Mouse (Mus musculus): ENCODE data around the gene 2310061I04Rik.

The 2310061I04Rik gene

DNA sequence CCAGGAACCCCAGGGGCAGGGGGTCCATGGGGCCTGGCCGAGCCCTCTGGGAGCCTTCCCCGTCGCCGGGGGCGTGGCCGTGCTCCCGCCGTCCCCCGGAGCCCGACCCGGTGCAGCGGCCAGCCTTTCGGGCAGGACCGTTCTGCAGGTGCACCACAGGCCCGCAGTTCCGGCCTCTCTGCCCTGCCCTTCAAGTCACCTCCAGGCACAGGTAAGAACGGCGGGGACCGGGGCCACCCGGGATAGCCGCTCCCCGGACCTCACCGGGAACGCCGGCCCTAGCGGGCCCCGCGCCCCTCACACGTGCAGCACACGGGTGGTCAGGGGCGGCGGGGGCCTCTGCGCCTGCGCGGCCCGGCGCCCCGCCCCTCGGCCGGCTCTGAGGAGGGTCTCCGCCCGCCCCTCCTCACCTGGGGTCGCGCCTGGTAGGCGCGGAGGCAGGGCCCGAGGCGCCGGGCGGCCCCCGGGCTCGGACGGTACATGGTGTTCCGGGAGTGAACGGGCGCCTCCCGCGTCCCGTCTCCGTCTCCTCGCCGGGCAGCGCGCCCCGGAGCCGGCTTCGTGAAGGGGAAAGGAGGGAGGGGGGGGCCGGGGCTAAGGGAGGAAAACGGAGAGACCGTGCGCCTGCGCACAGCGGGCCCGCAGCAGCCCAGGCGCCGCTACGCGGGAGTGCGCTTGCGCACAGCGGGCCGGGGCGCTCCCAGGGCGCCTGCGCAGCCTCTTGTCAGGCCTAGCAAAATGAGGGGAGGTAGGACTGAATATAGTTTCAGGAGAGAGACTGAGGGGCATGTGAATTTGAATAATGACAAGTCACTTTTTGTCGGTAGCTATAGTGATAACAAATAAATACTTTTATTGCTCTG is at the start of gene 2310061I04Rik:
Gene 2310061I04Rik (minus strand): TSS at position 651 of the 863 bp plus-strand sequence.
- in situ Hi-C loops (cut with MboI; ENCODE audit: unreplicated experiment in 2 of 2), result no loop called here

DNA sequence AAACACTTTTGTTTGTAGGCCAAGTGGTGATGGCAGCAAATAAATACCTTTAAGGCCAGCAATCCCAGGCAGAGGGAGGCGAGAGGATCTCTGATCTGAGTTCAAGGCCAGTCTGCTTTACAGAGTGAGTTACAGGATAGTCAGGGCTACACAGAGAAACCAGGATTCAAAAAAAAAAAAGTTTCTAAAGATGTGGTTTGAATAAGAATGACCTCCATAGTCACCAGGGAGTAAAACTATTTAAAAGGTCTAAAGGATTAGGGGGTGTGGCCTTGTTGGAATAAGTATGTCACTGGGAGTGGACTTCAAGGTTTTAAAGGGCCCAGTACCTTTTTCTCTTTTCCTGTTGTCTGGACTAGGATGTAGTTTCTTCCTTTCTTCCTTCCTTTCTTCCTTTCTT is 42.7 kb upstream of the 2310061I04Rik start:
- in situ Hi-C loops (cut with MboI; ENCODE audit: unreplicated experiment in 2 of 2), result loop anchor here (5.0 to 10.0 kb wide), 6 partner anchors 52 to 845 kb away; partner anchors contain the start of genes H2-T3 (in 2 of the 2), Gm6034 (in 1 of the 2) and H2-T22 (in 1 of the 2)

DNA sequence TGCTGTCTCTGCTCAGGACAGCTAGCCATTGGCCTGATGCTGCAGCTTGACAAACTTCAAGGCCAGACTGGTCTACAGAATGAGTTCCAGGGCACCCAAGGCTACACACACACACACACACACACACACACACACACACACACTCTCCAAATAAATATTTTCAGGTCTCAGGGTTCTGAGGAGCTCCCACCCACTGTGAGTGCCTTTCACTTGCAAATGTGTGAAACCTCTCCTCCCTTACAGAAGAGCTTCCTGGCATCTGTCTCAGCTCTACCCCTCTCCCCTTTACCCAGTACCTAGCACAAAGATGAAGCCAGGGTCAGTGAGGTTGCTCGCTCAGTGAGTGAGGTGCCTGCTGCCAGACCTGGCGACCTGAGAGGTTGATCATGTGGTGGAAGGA is 41.9 kb upstream of the 2310061I04Rik start:
- in situ Hi-C loops (cut with MboI; ENCODE audit: unreplicated experiment in 2 of 2), result loop anchor here (5.0 to 10.0 kb wide), 6 partner anchors 53 to 846 kb away; partner anchors contain the start of genes H2-T3 (in 2 of the 2), Gm6034 (in 1 of the 2) and H2-T22 (in 1 of the 2)

DNA sequence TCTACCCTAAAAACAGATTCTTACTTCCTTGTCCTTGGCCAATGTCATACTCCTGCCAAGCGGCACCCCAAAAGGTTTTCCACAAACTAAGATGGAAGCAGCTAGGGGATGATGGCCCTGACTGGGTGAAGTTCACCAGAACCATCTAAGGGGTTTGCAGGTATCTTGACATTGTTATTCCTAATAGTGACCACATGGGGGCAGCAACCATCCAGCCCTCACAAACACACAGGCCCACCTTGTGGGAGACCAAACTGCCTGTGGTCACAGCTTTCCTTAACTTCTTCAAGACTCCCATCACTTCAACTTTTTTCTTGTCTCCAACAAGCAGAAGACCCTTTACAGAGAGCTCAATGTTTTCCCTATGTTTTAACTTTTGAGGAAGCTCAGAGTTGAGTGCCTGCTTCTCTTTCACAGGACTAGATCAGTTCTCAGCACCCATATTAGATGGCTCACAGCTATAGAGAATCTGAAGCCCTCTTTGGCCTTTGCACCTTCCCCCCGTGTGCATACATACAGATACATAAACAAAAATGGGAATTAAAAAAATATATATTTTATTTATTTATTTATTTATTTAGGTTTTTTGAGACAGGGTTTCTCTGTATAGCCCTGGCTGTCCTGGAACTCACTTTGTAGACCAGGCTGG is 40.6 kb upstream of the 2310061I04Rik start:
- in situ Hi-C loops (cut with MboI; ENCODE audit: unreplicated experiment in 2 of 2), result loop anchor here (5.0 to 10.0 kb wide), 6 partner anchors 54 to 847 kb away; partner anchors contain the start of genes H2-T3 (in 2 of the 2), Gm6034 (in 1 of the 2) and H2-T22 (in 1 of the 2)

DNA sequence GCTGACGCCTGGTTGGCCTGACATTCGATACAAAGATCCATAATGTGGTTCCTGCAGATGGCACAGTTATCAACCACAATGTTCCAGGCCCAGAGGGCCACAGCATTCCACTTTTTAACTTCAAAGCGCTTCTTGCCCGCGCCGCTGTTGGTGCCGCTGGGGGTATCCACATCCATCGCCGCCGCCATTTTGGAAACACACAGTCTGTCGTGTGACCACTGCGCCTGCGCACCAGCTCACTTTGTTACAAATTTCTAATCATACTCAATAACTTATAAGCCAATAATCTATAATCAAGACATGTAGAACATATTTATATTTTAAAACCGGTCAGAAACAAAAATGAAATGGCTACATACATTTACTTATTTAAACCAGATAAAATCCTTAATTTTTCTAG is 38.5 kb upstream of the 2310061I04Rik start:
- in situ Hi-C loops (cut with MboI; ENCODE audit: unreplicated experiment in 2 of 2), result loop anchor here (5.0 to 10.0 kb wide), 6 partner anchors 57 to 849 kb away; partner anchors contain the start of genes H2-T3 (in 2 of the 2), Gm6034 (in 1 of the 2) and H2-T22 (in 1 of the 2)

DNA sequence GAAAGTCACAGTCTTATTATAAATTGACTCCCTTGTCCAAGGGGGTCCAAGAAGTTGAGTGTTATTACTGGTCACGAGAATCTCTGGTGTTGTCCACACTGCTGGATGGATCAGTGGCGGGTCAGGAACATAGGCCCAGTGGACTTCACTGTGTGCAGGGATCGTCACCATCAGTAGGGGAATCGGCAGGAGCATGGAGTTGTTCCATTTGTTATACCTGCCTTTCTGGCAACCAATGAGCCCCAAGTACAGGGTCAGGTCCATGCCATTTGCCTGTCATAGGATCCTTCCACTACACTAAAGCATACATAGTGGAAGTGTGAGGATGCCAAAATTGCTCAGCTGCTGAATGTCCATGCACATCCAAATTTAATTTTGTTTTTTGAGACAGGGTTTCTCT is 35.4 kb upstream of the 2310061I04Rik start:
- in situ Hi-C loops (cut with MboI; ENCODE audit: unreplicated experiment in 2 of 2), result loop anchor here (10.0 kb wide), 5 partner anchors 112 to 852 kb away; partner anchors contain the start of genes H2-T3 (in 2 of the 2), Gm6034 (in 1 of the 2) and H2-T22 (in 1 of the 2)

DNA sequence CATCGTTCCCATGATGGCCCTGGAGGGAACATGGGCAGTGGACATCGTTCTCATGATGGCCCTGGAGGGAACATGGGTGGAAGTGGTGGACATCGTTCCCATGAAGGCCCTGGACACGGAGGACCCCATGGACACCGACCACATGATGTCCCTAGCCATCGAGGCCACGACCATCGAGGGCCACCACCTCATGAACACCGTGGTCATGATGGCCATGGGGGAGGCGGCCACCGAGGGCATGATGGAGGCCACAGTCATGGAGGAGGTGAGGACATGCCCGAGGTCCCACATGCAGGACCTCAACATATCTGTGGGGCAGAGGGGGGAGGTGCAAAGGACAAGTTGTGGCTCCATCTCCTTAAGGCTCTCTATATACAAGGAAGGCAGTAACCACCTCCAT is 33.4 kb upstream of the 2310061I04Rik start:
- in situ Hi-C loops (cut with MboI; ENCODE audit: unreplicated experiment in 2 of 2), result loop anchor here (10.0 kb wide), 5 partner anchors 114 to 854 kb away; partner anchors contain the start of genes H2-T3 (in 2 of the 2), Gm6034 (in 1 of the 2) and H2-T22 (in 1 of the 2)

DNA sequence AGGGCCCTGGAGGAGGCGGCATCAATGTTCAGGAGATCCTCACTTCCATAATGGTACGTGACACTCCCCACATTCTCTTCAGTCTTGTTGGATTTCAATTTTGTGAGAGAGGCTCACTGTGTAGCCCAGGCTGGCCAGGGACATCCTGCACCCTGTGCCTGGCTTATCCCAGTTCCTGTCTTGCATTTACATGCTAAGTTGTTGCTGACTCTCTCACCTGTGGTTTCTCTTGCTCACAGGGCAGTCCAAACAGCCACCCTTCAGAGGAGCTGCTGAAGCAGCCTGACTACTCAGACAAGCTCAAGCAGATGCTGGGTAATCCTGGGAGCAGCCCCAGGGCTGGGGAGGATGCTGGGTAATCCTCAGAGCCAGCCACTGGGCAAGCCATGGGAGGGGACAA is 32.3 kb upstream of the 2310061I04Rik start:
- in situ Hi-C loops (cut with MboI; ENCODE audit: unreplicated experiment in 2 of 2), result no loop called here

DNA sequence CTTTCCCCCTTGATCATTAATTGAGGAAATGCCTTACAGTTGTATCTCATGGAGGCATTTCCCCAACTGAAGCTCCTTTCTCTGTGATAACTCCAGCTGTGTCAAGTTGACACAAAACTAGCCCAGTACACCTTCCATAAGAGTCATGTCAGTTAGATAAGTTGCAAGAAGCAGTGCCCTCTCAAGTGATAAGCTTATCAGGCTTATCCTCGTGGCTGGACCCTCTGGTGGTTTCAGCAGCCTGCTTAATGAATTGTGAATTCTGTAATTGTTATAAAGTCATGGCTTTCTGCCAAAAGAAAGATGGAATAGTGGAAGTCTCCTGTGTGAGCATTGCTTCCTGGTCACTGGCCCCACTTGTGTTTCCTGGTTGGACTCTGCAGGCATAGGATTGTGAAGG is 30.2 kb upstream of the 2310061I04Rik start:
- in situ Hi-C loops (cut with MboI; ENCODE audit: unreplicated experiment in 2 of 2), result no loop called here

DNA sequence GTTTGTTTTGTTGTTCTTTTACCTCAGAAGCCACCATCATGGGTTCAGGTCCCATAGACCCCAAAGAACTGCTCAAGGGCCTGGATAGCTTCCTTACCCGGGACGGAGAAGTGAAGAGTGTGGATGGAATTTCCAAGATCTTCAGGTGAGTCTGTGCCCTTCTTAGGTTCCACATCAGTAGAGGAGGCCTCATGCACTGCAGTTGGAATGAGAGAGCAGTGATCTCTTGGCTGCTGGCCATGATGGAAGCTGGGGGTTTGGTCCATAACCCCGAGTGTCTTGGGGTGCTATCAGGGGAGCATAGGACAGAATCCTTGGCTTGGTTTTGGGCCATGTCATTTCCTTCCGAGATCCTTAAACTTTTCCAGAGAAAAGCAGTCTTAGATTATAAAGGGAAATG is 26.1 kb upstream of the 2310061I04Rik start:
- in situ Hi-C loops (cut with MboI; ENCODE audit: unreplicated experiment in 2 of 2), result loop anchor here in 1 of 2 experiments (25.0 kb wide), 1 partner anchor 411 kb away; the partner anchor contains the start of genes Cchcr1, Pou5f1 and Tcf19

DNA sequence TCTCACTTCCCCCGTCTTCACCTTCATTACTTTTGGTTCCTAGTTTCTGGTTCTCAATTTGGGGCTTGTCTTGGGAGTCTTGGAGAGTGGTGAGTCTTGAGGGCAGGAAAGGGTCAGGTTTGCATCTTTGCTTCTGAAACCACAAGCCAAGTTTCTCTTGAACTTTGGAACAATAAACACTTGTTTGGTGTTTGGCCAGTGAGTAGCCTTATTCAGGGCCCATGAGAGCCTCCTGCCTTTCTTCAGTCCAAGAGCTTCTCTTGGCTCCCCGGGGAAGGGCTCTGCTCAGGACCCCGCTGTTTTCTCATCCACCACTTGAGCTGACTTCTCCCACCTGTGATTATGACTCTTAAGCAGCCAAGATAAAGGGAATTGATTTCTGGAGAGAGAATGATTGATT is 25.3 kb upstream of the 2310061I04Rik start:
- in situ Hi-C loops (cut with MboI; ENCODE audit: unreplicated experiment in 2 of 2), result loop anchor here in 1 of 2 experiments (25.0 kb wide), 1 partner anchor 410 kb away; the partner anchor contains the start of genes Cchcr1, Pou5f1 and Tcf19

DNA sequence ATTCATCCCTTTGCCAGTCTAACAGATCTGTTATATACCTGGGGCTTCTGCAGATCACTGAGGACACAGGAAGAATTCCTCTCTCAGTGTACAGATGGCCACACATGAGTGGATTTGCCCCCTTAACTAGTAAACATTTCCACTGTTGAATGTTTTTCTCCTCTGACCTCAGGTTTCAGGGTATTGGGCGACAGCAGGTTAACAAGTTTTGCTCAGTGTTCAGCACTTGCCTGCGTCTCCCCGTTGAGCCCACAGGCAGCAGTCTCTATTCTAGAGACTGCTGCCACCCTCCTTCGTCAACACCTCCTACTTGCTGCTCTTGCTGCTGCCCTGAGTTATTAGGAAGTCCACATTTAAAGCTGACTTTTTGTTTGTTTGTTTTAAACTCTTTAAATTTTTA is 24.5 kb upstream of the 2310061I04Rik start:
- in situ Hi-C loops (cut with MboI; ENCODE audit: unreplicated experiment in 2 of 2), result loop anchor here in 1 of 2 experiments (25.0 kb wide), 1 partner anchor 409 kb away; the partner anchor contains the start of genes Cchcr1, Pou5f1 and Tcf19

DNA sequence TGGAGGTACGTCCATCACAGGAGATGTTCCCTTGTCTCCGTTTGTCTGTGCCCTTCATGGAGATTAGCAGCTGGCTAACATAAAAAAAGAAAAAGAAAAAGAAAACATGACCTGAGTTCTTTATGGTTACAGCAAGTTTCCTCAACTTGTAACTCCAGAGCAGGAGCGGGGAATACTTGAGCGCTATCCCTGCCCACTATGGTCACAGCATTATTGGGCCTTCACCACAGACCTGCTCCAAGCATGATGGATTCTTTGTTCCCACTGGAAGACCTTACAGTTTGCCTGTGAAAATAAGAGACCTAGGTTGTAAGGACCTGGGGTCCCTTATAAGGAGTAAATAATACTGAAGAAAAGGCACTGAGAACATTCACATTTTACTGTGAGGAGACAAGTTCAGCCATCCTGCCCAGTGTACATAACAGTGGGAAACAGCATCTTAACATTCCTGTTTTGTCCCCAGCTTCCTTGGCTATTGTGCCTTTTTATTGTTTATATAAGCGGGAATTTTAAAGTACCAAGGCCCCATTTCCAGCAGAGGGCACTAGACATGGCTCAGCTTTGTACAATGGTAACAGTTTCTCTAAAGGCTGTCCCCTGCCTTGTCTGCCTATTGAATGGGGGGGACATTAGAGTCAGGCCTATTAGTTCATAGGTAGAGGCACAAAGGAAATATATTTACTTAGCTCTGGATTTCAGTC is 23.8 kb upstream of the 2310061I04Rik start:
- in situ Hi-C loops (cut with MboI; ENCODE audit: unreplicated experiment in 2 of 2), result loop anchor here in 1 of 2 experiments (25.0 kb wide), 1 partner anchor 409 kb away; the partner anchor contains the start of genes Cchcr1, Pou5f1 and Tcf19

DNA sequence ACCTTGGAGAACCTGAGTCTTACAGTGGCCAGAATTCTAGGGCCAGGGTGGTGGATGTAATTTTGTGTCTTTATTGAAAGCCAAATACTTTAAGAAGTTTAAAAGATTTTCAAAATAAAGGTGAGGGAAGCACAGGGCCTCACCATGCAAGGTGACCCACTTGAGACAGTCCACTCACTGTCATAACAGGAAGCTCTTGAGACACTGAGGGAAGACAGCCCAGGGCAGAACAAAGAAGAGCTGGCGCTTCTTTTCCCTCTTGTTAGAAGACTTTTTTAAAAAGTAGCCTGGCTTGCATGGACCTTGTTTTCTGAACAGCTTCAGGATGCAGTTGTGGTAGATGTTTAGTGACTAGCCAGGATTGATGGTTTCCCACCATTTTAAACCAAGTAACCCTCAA is 23.2 kb upstream of the 2310061I04Rik start:
- in situ Hi-C loops (cut with MboI; ENCODE audit: unreplicated experiment in 2 of 2), result loop anchor here in 1 of 2 experiments (25.0 kb wide), 1 partner anchor 408 kb away; the partner anchor contains the start of genes Cchcr1, Pou5f1 and Tcf19

DNA sequence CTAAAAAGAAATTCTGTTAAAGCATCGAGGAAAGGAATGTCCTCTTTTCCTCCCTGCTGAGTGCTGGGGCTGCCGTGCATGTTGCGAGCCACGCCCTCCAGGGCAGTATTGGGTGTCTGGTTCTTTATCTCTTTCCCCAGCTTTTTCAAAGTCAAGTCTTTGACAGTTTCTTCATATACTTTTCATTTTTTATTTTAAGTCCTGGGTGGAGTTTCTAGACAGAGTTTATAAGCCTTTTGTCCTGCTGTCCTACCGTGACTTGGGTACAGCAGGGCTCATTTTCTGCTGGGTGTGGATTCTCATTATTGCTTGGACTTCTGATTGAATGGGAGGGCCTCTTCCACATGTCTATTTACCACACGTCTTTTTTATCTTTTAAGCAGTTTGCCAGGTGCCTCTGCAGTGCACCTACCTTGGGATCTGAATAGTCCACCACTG is 22.7 kb upstream of the 2310061I04Rik start:
- in situ Hi-C loops (cut with MboI; ENCODE audit: unreplicated experiment in 2 of 2), result loop anchor here in 1 of 2 experiments (25.0 kb wide), 1 partner anchor 408 kb away; the partner anchor contains the start of genes Cchcr1, Pou5f1 and Tcf19

DNA sequence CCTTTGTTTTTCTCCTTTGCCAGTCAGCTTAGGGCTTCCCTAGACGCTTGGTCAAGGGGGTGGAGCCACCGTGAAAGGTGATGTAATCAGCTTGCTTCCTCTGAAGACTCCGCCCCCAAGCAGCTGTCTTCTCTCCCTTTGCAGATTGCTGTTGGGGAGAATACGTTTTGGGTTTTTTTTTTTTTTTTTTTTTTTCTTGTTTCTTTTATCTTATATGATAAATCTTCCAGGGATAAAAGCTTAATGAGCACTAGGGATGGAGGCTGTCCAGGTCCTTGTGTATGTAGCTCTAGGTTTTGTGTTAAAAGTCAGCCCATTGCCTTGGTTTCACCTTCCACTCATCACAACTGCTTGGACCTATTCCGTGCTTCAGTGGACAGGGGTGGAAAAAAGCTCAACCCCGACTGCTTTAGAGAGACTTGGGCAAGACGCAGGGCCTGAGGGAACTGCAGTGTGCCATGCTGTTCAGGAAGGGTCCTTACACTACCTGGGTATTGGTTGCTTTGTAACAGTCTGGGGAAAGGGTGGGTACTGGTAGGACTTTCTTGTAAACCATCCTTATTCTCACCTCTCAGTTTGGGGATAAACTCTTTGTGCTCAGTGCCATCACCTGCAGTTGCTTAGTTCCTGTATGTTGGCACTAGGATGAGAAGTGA is 22.0 kb upstream of the 2310061I04Rik start:
- in situ Hi-C loops (cut with MboI; ENCODE audit: unreplicated experiment in 2 of 2), result loop anchor here in 1 of 2 experiments (25.0 kb wide), 1 partner anchor 407 kb away; the partner anchor contains the start of genes Cchcr1, Pou5f1 and Tcf19

DNA sequence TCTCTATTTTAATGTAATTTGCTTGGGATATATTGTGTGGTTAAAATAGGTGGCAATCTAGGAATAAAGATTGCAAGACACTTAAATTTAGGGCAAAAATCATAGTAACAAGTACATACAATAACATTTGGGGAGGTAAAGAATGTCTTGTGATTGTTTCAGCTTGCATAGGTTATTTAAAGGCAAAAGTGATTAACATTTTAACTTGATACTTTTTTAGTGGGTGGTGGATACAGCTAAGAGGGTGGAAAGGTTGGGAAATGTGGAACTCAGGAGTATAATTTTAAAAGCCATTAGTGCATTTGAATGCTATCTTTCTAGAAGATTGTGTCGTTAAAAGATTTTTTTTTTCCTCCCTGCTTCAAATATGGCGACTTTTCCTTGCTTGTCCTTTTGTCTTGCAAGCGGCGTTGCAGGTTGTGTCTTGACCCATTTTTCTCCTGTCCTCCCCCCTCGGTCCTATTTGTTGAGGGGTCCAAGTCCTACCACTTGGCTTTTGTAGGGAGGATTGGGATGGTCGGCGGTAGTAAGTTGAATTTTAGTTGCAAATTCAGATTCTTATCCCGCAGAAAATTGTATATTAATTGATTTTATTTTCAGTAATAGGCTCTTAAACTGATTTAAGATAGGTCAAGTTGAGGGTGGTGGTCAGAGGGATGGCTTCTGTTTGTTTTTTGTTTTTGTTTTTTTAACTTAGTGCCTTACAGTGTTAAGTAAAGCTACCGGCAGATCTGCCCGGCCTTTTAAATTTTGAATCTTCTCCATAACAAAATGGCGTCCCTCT is 21.2 kb upstream of the 2310061I04Rik start:
- in situ Hi-C loops (cut with MboI; ENCODE audit: unreplicated experiment in 2 of 2), result loop anchor here in 1 of 2 experiments (25.0 kb wide), 1 partner anchor 406 kb away; the partner anchor contains the start of genes Cchcr1, Pou5f1 and Tcf19

Measured in v-Abl transformed pro-B cells (cell line).